Mouse (Mus musculus) forebrain, embryonic 12.5 days (tissue): Measurements from ENCODE around the gene Prss21. TPM values are rescaled to one million over a fixed set of nuclear protein-coding genes. Genes with fewer than 3 reads are reported as not detected.
"Not testable (repeated sequence)": the region's sequence is repeated elsewhere in the genome, so short reads cannot be mapped to it uniquely, and the experiment has no call there.

Source experiments
- ATAC-seq: fragments of 200-750 bp; cut with Nextera tagmentation; 2 replicates; pipeline ENCODE4 v1.8.0; 2017; ENCODE audit warnings: moderate TSS enrichment; ENCODE audit not compliant: low FRiP score
- H3K27ac ChIP-seq: fragments of 300-500 bp; sonication (generic); 2 replicates; pipeline ENCODE4 v1.5.1; 2016; ENCODE audit warnings: mild to moderate bottlenecking
- H3K27me3 ChIP-seq: fragments of 300-500 bp; sonication (generic); 2 replicates; pipeline ENCODE4 v1.6.1; 2016; ENCODE audit warnings: mild to moderate bottlenecking
- H3K36me3 ChIP-seq: fragments of 300-500 bp; sonication (generic); replicated peaks from 2 replicates; pipeline ENCODE4 v1.6.1; 2016; ENCODE audit warnings: mild to moderate bottlenecking
- H3K4me1 ChIP-seq: fragments of 300-500 bp; sonication (generic); 2 replicates; pipeline ENCODE4 v1.6.1; 2016
- H3K4me2 ChIP-seq: fragments of 300-500 bp; sonication (generic); 2 replicates; pipeline ENCODE4 v1.6.1; 2016; ENCODE audit warnings: mild to moderate bottlenecking, moderate library complexity
- H3K4me3 ChIP-seq: fragments of 300-500 bp; sonication (generic); replicated peaks from 2 replicates; pipeline ENCODE4 v1.5.1; 2016; ENCODE audit warnings: mild to moderate bottlenecking
- H3K9ac ChIP-seq: fragments of 300-500 bp; sonication (generic); 2 replicates; pipeline ENCODE4 v1.6.1; 2016; ENCODE audit warnings: mild to moderate bottlenecking
- H3K9me3 ChIP-seq: fragments of 300-500 bp; sonication (generic); 2 replicates; pipeline ENCODE4 v1.6.1; 2016
- WGBS: fragments of 180-500 bp; shearing (Covaris S2); methylation state at CpG from one replicate; pipeline ENCODE4 v1.1.7; 2016; 5-methylcytosine and 5-hydroxymethylcytosine counted together
- microRNA-seq: library from miRNA; unstranded; fragments of <30 nt; microRNA quantifications from one replicate; pipeline ENCODE4, GENCODE M21; 2017
- polyA plus RNA-seq: library from polyadenylated mRNA; unstranded; fragments of >200 nt; fragmentation: Nextera tagmentation; extraction: Ambion mirVana; gene quantifications from 2 replicates; pipeline ENCODE4 v1.2.1, GENCODE M21; 2016

The Prss21 gene
- polyA plus RNA-seq, 1 experiment from 2014 or later: not detected

GRCm38 (mm10) chr17:23873884-23874856, 6.3 kb downstream of the Prss21 start:
- Histone ChIP-seq H3K27me3 (no peaks in the 10 kb centered on the region), H3K4me3 (no peak overlapping the region), H3K9me3 (no peaks in the 10 kb centered on the region), H3K4me2 (no peak overlapping the region), H3K36me3 (no peaks in the 10 kb centered on the region), H3K9ac (no peak overlapping the region), H3K27ac (no peak overlapping the region), H3K4me1 (no peaks in the 10 kb centered on the region)
- WGBS: 43% methylated on average over 8 of the region's 8 CpGs
- ATAC-seq: no peak

- no peak overlapping the region for H3K27ac ChIP-seq
- no peaks in the 10 kb centered on the region for H3K36me3 ChIP-seq
- H3K4me2 ChIP-seq: no peak overlapping the region
- H3K9me3 ChIP-seq: no peaks in the 10 kb centered on the region
- H3K4me1 ChIP-seq: no peaks in the 10 kb centered on the region
- no peak overlapping the region for H3K9ac ChIP-seq
- no peak for ATAC-seq
- WGBS: 54% methylated on average over 3 of the region's 3 CpGs
- H3K27me3 ChIP-seq: no peaks in the 10 kb centered on the region
- no peak overlapping the region for H3K4me3 ChIP-seq
Observed at GRCm38 (mm10) chr17:23876741-23877140, 8.9 kb downstream of the Prss21 start.

GRCm38 (mm10) chr17:23877166-23877565, 9.3 kb downstream of the Prss21 start:
- Histone ChIP-seq H3K4me1 (no peaks in the 10 kb centered on the region), H3K36me3 (no peaks in the 10 kb centered on the region), H3K9ac (no peak overlapping the region), H3K4me2 (no peak overlapping the region), H3K27me3 (no peaks in the 10 kb centered on the region), H3K27ac (no peak overlapping the region), H3K4me3 (no peak overlapping the region), H3K9me3 (no peaks in the 10 kb centered on the region)
- no peak for ATAC-seq
- WGBS: 91% methylated on average over 2 of the region's 2 CpGs

- not testable (repeated sequence) for H3K27me3 ChIP-seq, H3K9ac ChIP-seq, H3K4me2 ChIP-seq, ATAC-seq, H3K9me3 ChIP-seq, H3K4me3 ChIP-seq, H3K36me3 ChIP-seq, H3K27ac ChIP-seq, H3K4me1 ChIP-seq
- WGBS: 79% methylated on average over 4 of the region's 4 CpGs
Observed at GRCm38 (mm10) chr17:23880576-23880975, 12.7 kb downstream of the Prss21 start, which contains the start of the genes Dcpp1 and Dcpp2. TSS of gene Dcpp1 (plus strand) at chr17:23880876. TSS of gene Dcpp2 (plus strand) at chr17:23880880.

- WGBS: 88% methylated on average over 4 of the region's 4 CpGs
- H3K27me3 ChIP-seq: not testable (repeated sequence)
Observed at GRCm38 (mm10) chr17:23917158-23917557, 49.3 kb downstream of the Prss21 start, which contains the start of gene Dcpp3. TSS of gene Dcpp3 (plus strand) at chr17:23917458.

More at GRCm38 (mm10) chr17:23917158-23917557, 49.3 kb downstream of the Prss21 start, which contains the start of gene Dcpp3:
- H3K9ac ChIP-seq, ATAC-seq, H3K4me2 ChIP-seq, H3K9me3 ChIP-seq, H3K27ac ChIP-seq, H3K4me1 ChIP-seq, H3K4me3 ChIP-seq, H3K36me3 ChIP-seq: not testable (repeated sequence)

Small RNA genes within 50 kb of the gene (microRNA-seq; reads per million reads assigned to microRNA genes)
- gene Mir5125: not detected

Other genes starting within 250 kb of the Prss21 start
- gene Mmp25, start 222.8 kb upstream of the Prss21 start, polyA plus RNA-seq: 0.78 and 0.91 TPM in 2 replicates
- gene Bicdl2, start 207.6 kb upstream of the Prss21 start, polyA plus RNA-seq: 0.19 and 0.42 TPM in 2 replicates
- gene Hcfc1r1, start 194.5 kb upstream of the Prss21 start, polyA plus RNA-seq: 47.1 and 50.3 TPM in 2 replicates
- gene Thoc6, start 194.2 kb upstream of the Prss21 start, polyA plus RNA-seq: 49.3 and 49.7 TPM in 2 replicates
- 3.6 and 4.2 TPM in 2 replicates for gene Tnfrsf12a, start 190.6 kb upstream of the Prss21 start, polyA plus RNA-seq
- gene Cldn6, start 188.8 kb upstream of the Prss21 start, polyA plus RNA-seq: 7.1 and 8.0 TPM in 2 replicates
- 6.3 and 8.2 TPM in 2 replicates for gene Cldn9, start 184.0 kb upstream of the Prss21 start, polyA plus RNA-seq
- gene 1520401A03Rik, start 145.3 kb upstream of the Prss21 start, polyA plus RNA-seq: 0.17 TPM in 1 of 2 replicates, not detected in the other
- 47.3 and 49.6 TPM in 2 replicates for gene Pkmyt1, start 141.7 kb upstream of the Prss21 start, polyA plus RNA-seq
- 26.4 and 30.8 TPM in 2 replicates for gene Paqr4, start 127.2 kb upstream of the Prss21 start, polyA plus RNA-seq
- gene Kremen2, start 122.2 kb upstream of the Prss21 start, polyA plus RNA-seq: 1.4 and 1.6 TPM in 2 replicates
- 173 and 179 TPM in 2 replicates for gene Flywch1, start 96.5 kb upstream of the Prss21 start, polyA plus RNA-seq
- gene Flywch2, start 82.0 kb upstream of the Prss21 start, polyA plus RNA-seq: 32.7 and 33.5 TPM in 2 replicates
- 660 and 697 TPM in 2 replicates for gene Srrm2, start 77.5 kb upstream of the Prss21 start, polyA plus RNA-seq
- gene Elob, start 38.9 kb upstream of the Prss21 start, polyA plus RNA-seq: 1,039 and 1,118 TPM in 2 replicates
- gene Prss33, start 32.0 kb upstream of the Prss21 start, polyA plus RNA-seq: 0.14 TPM in 1 of 2 replicates, not detected in the other
- gene Prss32, start 24.2 kb upstream of the Prss21 start, polyA plus RNA-seq: not detected in 2 replicates
- 1.3 and 3.0 TPM in 2 replicates for gene Prss41, start 23.9 kb upstream of the Prss21 start, polyA plus RNA-seq
- gene Dcpp1, start 12.8 kb downstream of the Prss21 start, polyA plus RNA-seq: not detected in 2 replicates
- gene Dcpp2, start 12.8 kb downstream of the Prss21 start, polyA plus RNA-seq: not detected in 2 replicates
- gene Dcpp3, start 49.4 kb downstream of the Prss21 start, polyA plus RNA-seq: not detected in 2 replicates
- gene Sbp, start 73.6 kb downstream of the Prss21 start, polyA plus RNA-seq: not detected in 2 replicates
- not detected in 2 replicates for gene Sbpl, start 87.2 kb downstream of the Prss21 start, polyA plus RNA-seq
- gene Prss30, start 112.5 kb downstream of the Prss21 start, polyA plus RNA-seq: not detected in 2 replicates
- gene Prss22, start 130.0 kb downstream of the Prss21 start, polyA plus RNA-seq: 0.33 and 0.35 TPM in 2 replicates
- gene Prss27, start 170.1 kb downstream of the Prss21 start, polyA plus RNA-seq: 0.26 and 0.31 TPM in 2 replicates
- 91.7 and 92.2 TPM in 2 replicates for gene Kctd5, start 205.4 kb downstream of the Prss21 start, polyA plus RNA-seq